Comparison of ENCODE assay signal across 27 mouse cellular contexts in genomic region chr9:17508744-17509143, GRCm38 (mm10).
A peak's percentile ranks its signal among the peaks of the same experiment; 100 is the strongest.
DNase-seq lines count a peak whose midpoint lies in the region; ATAC-seq and TF ChIP-seq lines count a peak whose summit lies in the region.
"Had no signal": no experiment of that assay in that cellular context is flagged by ENCODE, and none has a peak within 500 bp of the region (broad histone marks: within the 10 kb centered on the region; RNA-seq: fewer than 3 reads in every experiment).

No protein-coding gene starts in this region.

- 53% methylated on average over 5 of the region's 5 CpGs for WGBS in intestine, embryonic 14.5 days
- WGBS in intestine, postnatal 0 days = 43% methylated on average over 5 of the region's 5 CpGs
- 46% methylated on average over 5 of the region's 5 CpGs for WGBS in stomach, embryonic 15.5 days

- no peaks in the 10 kb centered on the region for H3K27me3 ChIP-seq in intestine, embryonic 14.5 days (replicated peaks; ENCODE audit: control insufficient read depth, insufficient read depth, low read length)
- H3K27me3 ChIP-seq in intestine, postnatal 0 days (replicated peaks; ENCODE audit: control insufficient read depth, insufficient read depth, low read length) = no peaks in the 10 kb centered on the region
- no peaks in the 10 kb centered on the region for H3K27me3 ChIP-seq in E14TG2a.4 (ENCODE audit: insufficient read depth, low read length)
- no peaks in the 10 kb centered on the region for H3K27me3 ChIP-seq in stomach, embryonic 15.5 days (replicated peaks)
- H3K27me3 ChIP-seq: embryonic facial prominence, embryonic 13.5 days; heart, embryonic 12.5 days; limb, embryonic 12.5 days; liver, embryonic 15.5 days; midbrain, embryonic 13.5 days had no signal

- no peak for DNase-seq in intestine, embryonic 14.5 days (ENCODE audit: low spot score)
- DNase-seq in ZHBTc4 (ENCODE audit: low read depth, low spot score) = peak; percentile 75
- DNase-seq in spleen, adult 12 weeks (ENCODE audit: low spot score) = no peak
- DNase-seq in left cerebral cortex, adult 11 months (ENCODE audit: low spot score) = no peak
- DNase-seq: adrenal gland, postnatal 14 days; cerebellum, adult 11 months; cerebellum, adult 9-10 months; cerebellum, postnatal 36 days; forebrain, postnatal 0 days; heart, adult 2 months; kidney, adult 8-10 months; kidney, postnatal 4 days; layer of hippocampus, postnatal 36 days; retina, postnatal 1 day; right cerebral cortex, postnatal 14 days had no signal

- no peak overlapping the region for H3K4me3 ChIP-seq in intestine, embryonic 14.5 days (ENCODE audit: low read depth, low read length)
- no peak overlapping the region for H3K4me3 ChIP-seq in intestine, postnatal 0 days (ENCODE audit: low read depth, low read length)
- peak overlapping the region; percentile 17; the same call in 1 of the 2 replicates for H3K4me3 ChIP-seq in E14TG2a.4 (replicated peaks; ENCODE audit: low read length)
- no peak overlapping the region for H3K4me3 ChIP-seq in stomach, embryonic 15.5 days (replicated peaks)
- H3K4me3 ChIP-seq: embryonic facial prominence, embryonic 13.5 days; erythroblast, embryonic 14.5 days; heart, adult 2 months; heart, embryonic 12.5 days; limb, embryonic 12.5 days; liver, embryonic 15.5 days; midbrain, embryonic 13.5 days had no signal

- H3K4me1 ChIP-seq in intestine, embryonic 14.5 days (replicated peaks; ENCODE audit: control insufficient read depth, insufficient read depth, low read length) = no peaks in the 10 kb centered on the region
- no peaks in the 10 kb centered on the region for H3K4me1 ChIP-seq in intestine, postnatal 0 days (replicated peaks; ENCODE audit: control insufficient read depth, insufficient read depth, low read length)
- peaks cover 8% of the 10 kb centered on the region for H3K4me1 ChIP-seq in E14TG2a.4 (replicated peaks; ENCODE audit: low read depth, low read length)
- H3K4me1 ChIP-seq in stomach, embryonic 15.5 days = no peaks in the 10 kb centered on the region
- H3K4me1 ChIP-seq: embryonic facial prominence, embryonic 13.5 days; heart, embryonic 12.5 days; limb, embryonic 12.5 days; liver, embryonic 15.5 days; midbrain, embryonic 13.5 days had no signal

- no peak overlapping the region for H3K4me2 ChIP-seq in intestine, embryonic 14.5 days (ENCODE audit: low read length)
- H3K4me2 ChIP-seq in intestine, postnatal 0 days (replicated peaks; ENCODE audit: low read depth) = no peak overlapping the region
- no peak overlapping the region for H3K4me2 ChIP-seq in stomach, embryonic 15.5 days
- H3K4me2 ChIP-seq: embryonic facial prominence, embryonic 13.5 days; heart, embryonic 12.5 days; hindbrain, embryonic 14.5 days; limb, embryonic 12.5 days; liver, embryonic 15.5 days; midbrain, embryonic 13.5 days had no signal

- no peaks in the 10 kb centered on the region for H3K9me3 ChIP-seq in intestine, embryonic 14.5 days (ENCODE audit: control insufficient read depth, low read length)
- no peaks in the 10 kb centered on the region for H3K9me3 ChIP-seq in intestine, postnatal 0 days (ENCODE audit: control insufficient read depth)
- no peaks in the 10 kb centered on the region for H3K9me3 ChIP-seq in E14TG2a.4 (ENCODE audit: low read length)
- H3K9me3 ChIP-seq in stomach, embryonic 15.5 days = no peaks in the 10 kb centered on the region
- H3K9me3 ChIP-seq: embryonic facial prominence, embryonic 13.5 days; heart, embryonic 12.5 days; limb, embryonic 12.5 days; liver, embryonic 15.5 days; midbrain, embryonic 13.5 days had no signal

- no peak overlapping the region for H3K27ac ChIP-seq in intestine, embryonic 14.5 days (ENCODE audit: low read depth)
- no peak overlapping the region for H3K27ac ChIP-seq in intestine, postnatal 0 days (ENCODE audit: low read depth, low read length)
- H3K27ac ChIP-seq in stomach, embryonic 15.5 days = no peak overlapping the region
- H3K27ac ChIP-seq: embryonic facial prominence, embryonic 13.5 days; heart, adult 2 months; hindbrain, embryonic 14.5 days; kidney, postnatal 0 days; limb, embryonic 12.5 days; liver, embryonic 15.5 days; macrophage; midbrain, embryonic 13.5 days had no signal

- ATAC-seq in intestine, embryonic 14.5 days (replicated peaks; ENCODE audit: low FRiP score, low TSS enrichment, low read depth) = peak; percentile 68
- ATAC-seq in intestine, postnatal 0 days = no peak
- ATAC-seq in stomach, embryonic 15.5 days (ENCODE audit: insufficient read depth, low FRiP score, low read depth) = peak; percentile 60; the same call in 1 of the 2 replicates
- ATAC-seq: forebrain, postnatal 0 days; midbrain, embryonic 13.5 days had no signal

- TF ChIP-seq CTCF in intestine, postnatal 0 days (IDR thresholded peaks at IDR 0.05; ENCODE audit: low read depth) = no peak
- TF ChIP-seq CTCF in E14TG2a.4 (conservative IDR thresholded peaks at IDR 0.05; ENCODE audit: low read length) = no peak

- no peaks in the 10 kb centered on the region for H3K36me3 ChIP-seq in intestine, embryonic 14.5 days (ENCODE audit: control insufficient read depth, insufficient read depth, low read length)
- no peaks in the 10 kb centered on the region for H3K36me3 ChIP-seq in intestine, postnatal 0 days (ENCODE audit: control insufficient read depth, insufficient read depth)
- 0 out of 2 replicates have a peak, but pooled peaks cover 3% of the 10 kb centered on the region for H3K36me3 ChIP-seq in E14TG2a.4 (ENCODE audit: insufficient read depth, low read length)
- H3K36me3 ChIP-seq in stomach, embryonic 15.5 days = no peaks in the 10 kb centered on the region
- H3K36me3 ChIP-seq: embryonic facial prominence, embryonic 13.5 days; heart, embryonic 12.5 days; limb, embryonic 12.5 days; liver, embryonic 15.5 days; midbrain, embryonic 13.5 days had no signal

- H3K9ac ChIP-seq in intestine, embryonic 14.5 days (ENCODE audit: low read length) = no peak overlapping the region
- H3K9ac ChIP-seq in intestine, postnatal 0 days (ENCODE audit: low read depth, low read length) = no peak overlapping the region
- no peak overlapping the region for H3K9ac ChIP-seq in stomach, embryonic 15.5 days
- H3K9ac ChIP-seq: embryonic facial prominence, embryonic 13.5 days; forebrain, postnatal 0 days; heart, embryonic 12.5 days; hindbrain, embryonic 14.5 days; limb, embryonic 12.5 days; liver, embryonic 15.5 days; midbrain, embryonic 13.5 days had no signal
